Mouse (Mus musculus): ENCODE measurements at regions not wholly inside any gene's neighbourhood (a gene's known extent, or its start where the extent isn't known, plus 50 kb on each side); places are given as distances from the start of the nearest gene placed in this dataset.

DNA sequence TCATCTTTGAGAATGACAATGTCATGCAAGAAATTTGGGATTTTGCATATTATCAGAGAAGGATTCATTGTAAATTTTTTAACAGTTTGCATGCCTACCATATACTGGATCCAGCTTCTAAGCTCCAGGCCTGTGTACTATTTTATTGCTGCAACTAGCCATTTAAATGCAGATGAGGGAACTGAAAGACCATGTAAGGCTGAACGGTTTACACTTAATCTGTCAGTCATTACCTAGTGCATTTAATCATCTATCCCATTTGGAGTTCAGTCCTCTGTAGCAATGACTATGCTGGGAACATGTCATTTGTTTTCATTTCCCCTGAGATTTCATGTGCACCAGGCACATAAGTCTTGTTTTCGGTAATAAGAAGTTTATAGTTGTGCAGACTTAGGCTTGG lies 631.8 kb upstream of the Gm21961 start:
- Histone ChIP-seq H3K9me3 (ENCODE audit: low read depth, low read length) (no peaks in the 10 kb centered on the region), H3K36me3 (ENCODE audit: insufficient read depth) (no peaks in the 10 kb centered on the region), H3K4me1 (ENCODE audit: insufficient read depth) (no peaks in the 10 kb centered on the region), H3K9ac (no peak overlapping the region), H3K27ac (ENCODE audit: low read depth) (no peak overlapping the region), H3K4me3 (ENCODE audit: low read depth, low read length) (no peak overlapping the region), H3K27me3 (ENCODE audit: insufficient read depth, low read length) (no peaks in the 10 kb centered on the region), H3K4me2 (no peak overlapping the region)
- TF ChIP-seq CTCF (IDR thresholded peaks at IDR 0.05; ENCODE audit: low read depth): no peak
- WGBS: 70% methylated on average over 2 of the region's 2 CpGs
- DNase-seq: no peak
- ATAC-seq (ENCODE audit: insufficient read depth): no peak

GRCm38 (mm10) chr15:65639484-65639883 lies 624.8 kb upstream of the Gm21961 start:
- Histone ChIP-seq H3K9me3 (ENCODE audit: low read depth, low read length) (no peaks in the 10 kb centered on the region), H3K4me2 (no peak overlapping the region), H3K9ac (no peak overlapping the region), H3K4me1 (ENCODE audit: insufficient read depth) (no peaks in the 10 kb centered on the region), H3K36me3 (ENCODE audit: insufficient read depth) (no peaks in the 10 kb centered on the region), H3K4me3 (ENCODE audit: low read depth, low read length) (no peak overlapping the region), H3K27me3 (ENCODE audit: insufficient read depth, low read length) (no peaks in the 10 kb centered on the region), H3K27ac (ENCODE audit: low read depth) (no peak overlapping the region)
- DNase-seq: no peak
- 69% methylated on average over 2 of the region's 2 CpGs for WGBS
- ATAC-seq (ENCODE audit: insufficient read depth): no peak
- TF ChIP-seq CTCF (IDR thresholded peaks at IDR 0.05; ENCODE audit: low read depth): no peak

DNA sequence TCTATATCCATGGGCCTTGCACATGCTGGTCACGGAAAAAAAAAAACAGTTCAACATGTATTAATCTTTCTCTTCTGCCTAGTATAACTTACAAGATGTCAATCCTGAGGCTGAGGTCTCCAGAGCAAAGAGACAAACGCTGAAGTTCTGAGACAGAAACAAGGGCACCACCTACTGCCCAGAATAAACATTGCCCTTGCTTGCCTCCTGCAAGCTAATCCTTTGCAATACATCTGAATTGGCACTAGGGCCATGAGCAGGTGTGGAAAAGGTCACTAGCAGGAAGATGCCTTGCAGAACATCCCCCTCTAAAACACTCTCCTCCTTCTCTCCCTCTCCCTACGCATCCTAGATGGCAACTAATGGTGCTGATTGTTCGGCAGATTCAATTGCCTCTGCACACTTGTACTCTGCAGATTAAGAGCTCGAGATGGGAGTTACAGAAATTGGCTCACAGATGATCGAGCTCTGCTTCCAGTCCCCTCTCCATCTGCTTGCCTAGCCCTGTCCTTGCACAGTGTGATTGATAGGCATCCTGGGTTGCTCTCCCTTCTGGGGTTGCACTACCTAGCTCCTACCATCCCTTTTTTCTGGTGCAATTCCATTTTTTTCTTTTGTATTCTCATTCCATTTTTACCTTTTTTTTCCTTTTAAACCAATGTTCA lies 622.9 kb upstream of the Gm21961 start:
- H3K36me3 ChIP-seq (ENCODE audit: insufficient read depth): no peaks in the 10 kb centered on the region
- H3K9ac ChIP-seq: no peak overlapping the region
- DNase-seq (peak; percentile 71), ATAC-seq (ENCODE audit: insufficient read depth) (no peak)
- H3K4me1 ChIP-seq (ENCODE audit: insufficient read depth): no peaks in the 10 kb centered on the region
- TF ChIP-seq CTCF (IDR thresholded peaks at IDR 0.05; ENCODE audit: low read depth): peak; percentile 70
- H3K27ac ChIP-seq (ENCODE audit: low read depth): no peak overlapping the region
- no peaks in the 10 kb centered on the region for H3K9me3 ChIP-seq (ENCODE audit: low read depth, low read length)
- no peaks in the 10 kb centered on the region for H3K27me3 ChIP-seq (ENCODE audit: insufficient read depth, low read length)
- WGBS: 40% methylated on average over 6 of the region's 6 CpGs
- H3K4me3 ChIP-seq (ENCODE audit: low read depth, low read length): no peak overlapping the region
- no peak overlapping the region for H3K4me2 ChIP-seq

DNA sequence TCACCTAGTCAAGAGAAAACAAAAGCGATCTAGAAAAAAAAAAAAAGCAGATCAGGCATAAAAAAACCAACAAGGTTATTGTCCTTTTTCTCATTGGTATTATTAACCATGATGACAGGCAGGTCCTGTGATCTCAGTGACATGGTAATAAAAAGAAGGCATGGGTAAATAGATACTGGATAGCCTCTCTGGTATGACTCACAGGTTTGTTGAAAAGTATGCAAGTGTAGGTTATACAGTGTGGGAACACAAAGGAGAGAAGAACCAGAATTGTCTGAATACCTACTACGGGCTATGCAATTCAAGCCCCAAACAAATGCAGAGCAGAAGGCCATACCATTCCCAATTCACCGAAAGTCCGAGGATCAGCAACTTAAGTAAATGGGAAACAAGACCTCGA lies 617.7 kb upstream of the Gm21961 start:
- no peak overlapping the region for H3K9ac ChIP-seq
- WGBS: 77% methylated on average over 5 of the region's 5 CpGs
- no peak for ATAC-seq (ENCODE audit: insufficient read depth)

GRCm38 (mm10) chr15:65630476-65630875 lies 615.8 kb upstream of the Gm21961 start:
- ATAC-seq (ENCODE audit: insufficient read depth): no peak
- no peaks in the 10 kb centered on the region for H3K27me3 ChIP-seq (ENCODE audit: insufficient read depth, low read length)
- DNase-seq: no peak
- no peaks in the 10 kb centered on the region for H3K36me3 ChIP-seq (ENCODE audit: insufficient read depth)
- H3K4me1 ChIP-seq (ENCODE audit: insufficient read depth): no peaks in the 10 kb centered on the region
- TF ChIP-seq CTCF (IDR thresholded peaks at IDR 0.05; ENCODE audit: low read depth): no peak
- H3K9ac ChIP-seq: no peak overlapping the region
- H3K4me2 ChIP-seq: no peak overlapping the region
- WGBS: 76% methylated on average over 1 of the region's 1 CpGs
- H3K27ac ChIP-seq (ENCODE audit: low read depth): no peak overlapping the region
- H3K9me3 ChIP-seq (ENCODE audit: low read depth, low read length): no peaks in the 10 kb centered on the region
- no peak overlapping the region for H3K4me3 ChIP-seq (ENCODE audit: low read depth, low read length)

More for the DNA sequence above, 617.7 kb upstream of the Gm21961 start:
- no peak for TF ChIP-seq CTCF (IDR thresholded peaks at IDR 0.05; ENCODE audit: low read depth)
- no peak overlapping the region for H3K27ac ChIP-seq (ENCODE audit: low read depth)
- no peak overlapping the region for H3K4me2 ChIP-seq
- H3K4me3 ChIP-seq (ENCODE audit: low read depth, low read length): no peak overlapping the region
- no peaks in the 10 kb centered on the region for H3K9me3 ChIP-seq (ENCODE audit: low read depth, low read length)
- no peaks in the 10 kb centered on the region for H3K27me3 ChIP-seq (ENCODE audit: insufficient read depth, low read length)
- no peak for DNase-seq
- H3K36me3 ChIP-seq (ENCODE audit: insufficient read depth): no peaks in the 10 kb centered on the region
- no peaks in the 10 kb centered on the region for H3K4me1 ChIP-seq (ENCODE audit: insufficient read depth)

- ATAC-seq (ENCODE audit: insufficient read depth): no peak
- Histone ChIP-seq H3K4me1 (ENCODE audit: insufficient read depth) (no peaks in the 10 kb centered on the region), H3K4me3 (ENCODE audit: low read depth, low read length) (no peak overlapping the region), H3K27ac (ENCODE audit: low read depth) (no peak overlapping the region), H3K27me3 (ENCODE audit: insufficient read depth, low read length) (no peaks in the 10 kb centered on the region), H3K36me3 (ENCODE audit: insufficient read depth) (no peaks in the 10 kb centered on the region), H3K9ac (no peak overlapping the region), H3K4me2 (no peak overlapping the region), H3K9me3 (ENCODE audit: low read depth, low read length) (no peaks in the 10 kb centered on the region)
- WGBS: 45% methylated on average over 2 of the region's 2 CpGs
- TF ChIP-seq CTCF (IDR thresholded peaks at IDR 0.05; ENCODE audit: low read depth): no peak
- no peak for DNase-seq
Measured at GRCm38 (mm10) chr15:65592718-65593477, 578.2 kb upstream of the Gm21961 start.

GRCm38 (mm10) chr15:65585566-65585965 lies 570.9 kb upstream of the Gm21961 start:
- Histone ChIP-seq H3K9me3 (ENCODE audit: low read depth, low read length) (no peaks in the 10 kb centered on the region), H3K27ac (ENCODE audit: low read depth) (no peak overlapping the region), H3K4me2 (no peak overlapping the region), H3K27me3 (ENCODE audit: insufficient read depth, low read length) (no peaks in the 10 kb centered on the region), H3K9ac (no peak overlapping the region), H3K4me3 (ENCODE audit: low read depth, low read length) (no peak overlapping the region), H3K4me1 (ENCODE audit: insufficient read depth) (no peaks in the 10 kb centered on the region), H3K36me3 (ENCODE audit: insufficient read depth) (no peaks in the 10 kb centered on the region)
- DNase-seq (no peak), ATAC-seq (ENCODE audit: insufficient read depth) (no peak)
- TF ChIP-seq CTCF (IDR thresholded peaks at IDR 0.05; ENCODE audit: low read depth): no peak
- WGBS: 62% methylated on average over 2 of the region's 2 CpGs
